Mouse (Mus musculus) cerebellum, adult 18-20 months (tissue): ENCODE measurements around the gene Adcy9.
"Not testable (repeated sequence)": the region's sequence is repeated elsewhere in the genome, so short reads cannot be mapped to it uniquely, and the experiment has no call there.

Experiments used
- DNase-seq, 2 experiments: peaks; one replicate each; pipeline ENCODE4 v3.0.0; 2021

The Adcy9 gene

DNA sequence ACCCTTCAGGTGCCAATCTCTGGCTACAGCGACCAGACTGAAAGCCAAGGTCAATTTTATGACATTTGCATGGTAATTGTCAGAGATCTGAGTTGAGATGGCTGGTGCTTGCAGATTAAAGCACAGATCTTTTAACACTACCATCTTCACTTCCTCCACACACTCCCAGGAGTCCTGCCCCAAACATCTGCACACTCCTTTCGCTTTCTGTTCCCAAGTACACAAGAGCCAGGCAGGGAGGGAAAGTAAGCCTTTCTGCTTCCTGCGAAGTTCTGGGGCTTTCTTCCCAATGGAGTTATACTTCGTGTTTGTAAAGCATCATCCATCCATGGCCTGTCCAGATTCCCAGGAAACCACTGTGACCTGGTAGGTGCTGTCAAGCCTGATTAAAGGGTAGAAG lies 38.8 kb downstream of the Adcy9 start:
- DNase-seq, result no peak

- no peak for DNase-seq
These were observed 41.5 kb downstream of the Adcy9 start for GRCm38 (mm10) chr16:4378788-4379187.

DNA sequence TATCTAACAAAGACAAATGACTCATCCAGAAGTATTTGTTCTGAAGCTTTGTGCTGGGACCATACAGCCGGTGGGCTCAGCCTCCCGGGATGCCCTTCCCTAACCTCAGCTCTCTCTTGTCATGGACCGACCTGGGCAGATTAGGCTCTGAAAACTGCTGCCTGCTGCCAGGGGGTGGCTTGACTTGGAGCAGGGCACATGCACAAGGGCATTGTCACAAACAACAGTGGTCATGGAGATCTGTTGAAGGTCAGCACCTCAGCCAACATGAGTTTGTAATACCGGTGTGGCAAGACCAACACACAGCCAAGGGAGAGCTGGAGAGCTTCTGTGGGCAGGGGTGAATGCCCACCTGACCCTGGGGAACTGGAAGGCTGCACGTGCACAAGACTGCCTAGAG lies 42.7 kb downstream of the Adcy9 start:
- DNase-seq, result no peak

DNA sequence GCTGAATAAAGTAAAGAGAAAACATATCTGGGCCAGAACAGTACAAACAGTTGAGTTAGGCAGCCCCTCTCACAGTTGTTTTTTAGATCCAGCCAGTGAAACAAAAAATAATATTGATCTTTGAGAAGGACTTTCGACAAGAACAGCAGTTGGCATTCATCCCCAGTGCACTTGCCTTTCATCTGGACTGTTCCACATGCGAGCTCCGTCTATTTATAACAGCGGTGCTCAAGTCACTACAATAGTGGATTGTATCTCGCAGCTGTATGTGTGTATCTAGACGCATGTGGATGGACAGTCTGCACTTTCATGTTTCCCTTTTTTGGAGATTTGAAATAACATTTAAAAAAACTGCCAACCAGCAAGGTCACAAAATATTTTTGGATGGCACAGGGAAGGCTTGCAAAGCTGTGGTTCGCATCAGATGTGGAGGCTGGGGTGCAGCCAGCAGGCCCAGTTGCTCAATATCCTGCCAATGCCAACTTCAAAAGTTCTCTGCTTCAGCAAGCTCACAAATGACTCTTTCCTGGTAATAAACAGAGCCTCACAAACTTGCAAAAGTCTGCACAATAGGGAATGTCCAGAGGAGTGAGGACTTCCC lies 45.4 kb downstream of the Adcy9 start:
- DNase-seq, result no peak

GRCm38 (mm10) chr16:4374270-4374669 lies 46.0 kb downstream of the Adcy9 start:
- DNase-seq, result no peak

GRCm38 (mm10) chr16:4371039-4371438 lies 49.3 kb downstream of the Adcy9 start:
- DNase-seq, result no peak

DNA sequence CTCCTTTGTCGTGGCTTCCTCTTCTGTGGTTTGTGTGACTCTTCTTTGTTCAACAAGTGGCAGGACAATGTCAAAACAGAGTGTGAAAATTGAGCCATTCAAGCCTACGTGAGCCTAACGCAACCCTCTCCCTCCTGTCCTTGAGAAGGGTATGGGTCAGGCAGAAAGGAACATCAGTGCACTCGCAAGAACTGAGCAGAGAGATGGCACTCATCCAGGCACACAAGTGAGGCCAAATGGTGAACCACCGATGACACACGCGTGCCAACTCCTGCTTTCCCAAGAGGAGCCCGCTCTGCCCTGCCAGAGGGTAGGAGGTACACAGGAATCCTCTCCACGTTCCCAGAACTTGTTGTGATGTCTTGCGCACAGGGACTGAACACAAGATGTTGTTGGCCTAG lies 50.2 kb downstream of the Adcy9 start:
- peak; percentile 82 to 88 for DNase-seq

- no peak for DNase-seq
These were observed 52.4 kb downstream of the Adcy9 start for GRCm38 (mm10) chr16:4367930-4368329.

GRCm38 (mm10) chr16:4367291-4367690 lies 53.0 kb downstream of the Adcy9 start:
- DNase-seq, result peak; percentile 36 to 43

DNA sequence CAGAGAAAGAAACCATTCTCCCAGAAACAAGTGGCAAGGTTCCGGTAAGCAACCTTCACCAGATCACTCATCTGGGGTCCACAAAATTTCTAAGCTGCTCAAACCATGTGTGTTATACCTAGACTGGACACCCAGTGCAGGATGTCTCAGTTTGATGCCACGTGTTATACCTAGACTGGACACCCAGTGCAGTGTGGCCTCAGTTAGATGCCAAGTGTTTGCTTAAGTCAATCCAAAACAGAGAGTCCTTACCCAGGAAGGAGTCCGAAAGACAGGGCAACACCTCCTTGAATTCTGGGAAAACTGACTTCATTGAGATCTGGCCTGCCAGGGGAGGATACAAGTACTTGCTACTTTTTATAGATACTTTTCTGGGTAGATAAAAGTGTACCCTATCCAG lies 53.6 kb downstream of the Adcy9 start:
- DNase-seq, result no peak

- DNase-seq, result no peak
These were observed 56.8 kb downstream of the Adcy9 start for GRCm38 (mm10) chr16:4363341-4364116.

GRCm38 (mm10) chr16:4355260-4356043 lies 64.8 kb downstream of the Adcy9 start:
- no peak for DNase-seq

DNA sequence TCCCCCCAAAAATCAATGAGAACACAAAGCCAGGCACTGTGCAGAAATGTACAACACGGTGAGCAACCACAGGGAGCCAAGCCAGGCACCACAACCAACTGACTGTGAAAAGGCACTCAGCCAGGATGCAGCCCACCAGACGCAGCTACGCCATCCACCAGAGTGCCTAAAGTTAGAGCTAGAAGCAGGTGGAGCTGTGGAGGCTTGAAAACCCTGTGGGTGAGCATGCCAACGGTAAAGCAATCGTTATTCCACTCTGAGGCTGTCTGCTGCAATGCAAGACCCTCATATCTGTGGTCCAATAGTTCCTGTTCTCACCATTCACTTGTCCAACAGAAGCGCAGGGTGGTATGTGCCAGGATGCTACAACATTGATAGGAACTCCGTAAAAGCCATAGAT lies 77.7 kb downstream of the Adcy9 start:
- no peak for DNase-seq

DNA sequence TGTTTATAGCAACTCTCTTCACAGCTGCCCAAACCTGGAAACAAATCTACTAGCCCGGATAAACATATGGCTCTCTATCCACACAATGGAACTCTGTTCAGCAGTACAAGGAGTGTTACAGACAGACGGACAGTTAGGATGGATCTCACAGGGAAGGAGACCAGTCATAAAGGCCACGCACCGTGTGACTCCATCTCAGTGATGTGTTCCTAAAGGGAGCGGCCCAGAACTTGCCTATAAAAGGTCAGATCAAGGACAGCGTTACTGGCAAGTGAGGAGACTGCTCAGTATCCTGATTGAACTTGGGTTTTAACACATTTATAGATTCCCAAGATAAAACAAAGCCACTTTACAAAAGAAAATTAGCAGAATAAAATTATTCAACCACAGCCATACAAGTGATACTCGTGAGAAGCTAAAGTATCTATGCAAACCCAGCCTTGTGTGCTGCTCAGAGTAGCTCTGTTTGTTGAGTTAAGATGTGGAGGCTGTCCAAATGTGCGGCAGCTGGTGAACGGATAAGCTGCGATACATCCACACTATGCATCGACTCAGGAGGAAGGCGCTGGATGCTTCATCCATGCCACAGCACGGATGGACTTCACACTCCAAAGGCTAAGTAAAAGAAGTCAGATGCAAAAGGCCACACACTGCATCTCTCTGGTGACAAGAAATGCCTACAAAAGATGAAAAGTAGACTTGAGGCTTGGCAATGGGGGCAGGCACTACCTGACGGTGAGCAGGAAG lies 78.8 kb downstream of the Adcy9 start:
- no peak for DNase-seq

- DNase-seq, result not testable (repeated sequence)
These were observed 81.1 kb downstream of the Adcy9 start for GRCm38 (mm10) chr16:4339216-4339615.

DNA sequence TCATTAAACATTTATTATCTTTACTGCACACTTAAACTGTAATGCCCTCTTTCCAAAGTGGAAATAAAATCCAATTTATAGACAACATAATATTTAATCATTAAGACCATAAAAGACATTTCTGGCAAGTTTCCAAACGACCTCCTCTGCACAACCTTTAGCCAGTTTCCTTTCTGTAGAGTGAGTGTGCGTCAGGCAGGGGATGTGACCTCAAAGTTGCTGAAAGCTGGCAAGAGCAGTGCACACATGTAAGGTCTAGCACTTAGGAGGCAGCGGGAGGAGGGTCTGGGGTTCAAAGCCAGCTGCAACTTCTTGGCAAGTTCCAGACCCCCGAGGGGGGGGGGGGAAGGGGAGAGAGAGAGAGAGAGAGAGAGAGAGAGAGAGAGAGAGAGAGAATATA lies 83.0 kb downstream of the Adcy9 start:
- no peak for DNase-seq

- no peak for DNase-seq
These were observed 86.5 kb downstream of the Adcy9 start for GRCm38 (mm10) chr16:4333788-4334187.

DNA sequence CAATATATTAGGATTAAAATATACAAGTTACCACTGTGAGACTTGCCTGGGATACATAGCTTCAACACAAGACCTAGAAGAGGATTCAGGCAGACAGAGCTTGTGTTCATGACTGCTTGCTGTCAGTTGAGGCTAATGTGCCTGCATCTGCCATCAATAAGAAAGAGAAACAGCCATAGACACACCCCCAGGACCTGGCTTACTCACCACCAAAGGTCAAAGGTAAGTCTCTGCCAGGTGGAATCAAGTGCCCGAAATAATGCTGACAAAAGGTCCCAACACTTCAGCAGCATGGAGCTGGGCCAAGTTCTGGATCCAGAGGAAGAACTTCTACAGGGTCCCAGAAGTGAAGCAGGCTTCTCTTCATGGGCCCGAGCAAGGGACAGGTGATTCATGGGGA lies 86.9 kb downstream of the Adcy9 start:
- DNase-seq, result no peak

DNA sequence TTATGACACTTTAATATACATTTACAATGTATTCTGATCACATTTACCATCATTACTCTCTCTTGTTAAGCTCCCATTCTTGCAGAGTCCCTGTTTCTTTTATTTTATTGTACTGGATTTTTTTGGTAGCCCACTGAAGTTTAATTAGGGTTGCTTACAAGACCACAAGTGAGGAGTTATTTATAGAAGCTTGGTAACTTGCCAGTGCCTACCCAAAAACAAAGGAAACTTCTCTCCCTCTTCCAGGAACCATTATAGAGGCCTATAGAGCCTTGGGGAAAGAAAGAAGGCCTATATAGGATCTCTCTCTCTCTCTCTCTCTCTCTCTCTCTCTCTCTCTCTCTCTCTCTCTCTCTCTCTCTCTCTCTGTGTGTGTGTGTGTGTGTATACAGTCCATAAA lies 93.2 kb downstream of the Adcy9 start:
- no peak for DNase-seq

DNA sequence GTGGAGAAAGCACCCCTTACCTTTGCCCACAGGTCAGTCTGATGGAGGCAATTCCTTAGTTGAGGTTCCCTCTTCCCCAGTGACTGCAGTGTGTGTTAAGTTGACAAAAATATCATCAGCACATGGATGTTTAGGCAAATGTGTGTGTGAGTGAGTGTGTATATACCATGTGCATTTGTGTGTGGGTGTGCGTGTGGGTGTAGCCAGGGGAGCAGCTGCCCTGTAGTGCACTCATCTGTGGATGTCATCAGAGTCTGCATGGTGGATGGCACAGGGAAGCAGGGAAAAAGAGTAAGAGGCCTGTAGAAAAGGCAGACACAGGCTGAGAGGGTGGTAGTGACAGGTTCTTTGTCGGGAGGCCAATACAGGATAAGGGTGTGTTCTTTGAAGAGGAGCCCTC lies 94.5 kb downstream of the Adcy9 start:
- DNase-seq, result no peak

- DNase-seq, result no peak
These were observed 95.3 kb downstream of the Adcy9 start for GRCm38 (mm10) chr16:4324967-4325366.

GRCm38 (mm10) chr16:4320856-4321255 lies 99.4 kb downstream of the Adcy9 start:
- no peak for DNase-seq

DNA sequence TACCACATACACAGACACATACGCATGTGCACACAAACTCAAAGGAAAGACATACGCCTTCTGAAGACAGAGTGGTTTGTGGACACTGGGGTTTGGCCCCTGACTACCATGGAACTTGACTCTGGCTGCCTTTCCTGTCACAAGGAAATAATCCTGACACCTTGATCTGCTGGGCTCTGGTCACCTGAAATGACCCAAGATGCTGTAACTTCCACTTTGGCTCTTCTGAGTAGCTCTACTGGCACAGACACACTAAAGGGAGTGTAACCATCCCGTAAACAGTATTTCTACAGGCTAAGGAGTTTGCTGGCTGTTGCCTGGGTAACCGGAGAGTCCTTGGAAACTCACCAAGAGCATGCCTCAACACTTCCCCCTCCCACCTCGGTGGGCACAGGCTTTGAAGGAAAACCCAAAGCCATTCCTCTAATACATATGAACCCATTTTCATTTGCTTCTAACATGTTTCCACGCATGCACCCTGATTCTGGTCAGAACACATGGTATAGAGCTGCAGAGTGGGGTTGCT lies 102.2 kb downstream of the Adcy9 start:
- DNase-seq, result no peak
